Mouse (Mus musculus) mouse trophoblast stem cell (cell line): ENCODE results near the gene Agap2.

ENCODE experiments used
- in situ Hi-C, 2 experiments: fragments of 300-500 bp; cut with MseI, MboI; formaldehyde crosslinking; loops; 2 replicates in 1 of 2; 3 replicates in 1 of 2; pipeline ENCODE4 v1.15.1; 2025

Agap2 gene

DNA sequence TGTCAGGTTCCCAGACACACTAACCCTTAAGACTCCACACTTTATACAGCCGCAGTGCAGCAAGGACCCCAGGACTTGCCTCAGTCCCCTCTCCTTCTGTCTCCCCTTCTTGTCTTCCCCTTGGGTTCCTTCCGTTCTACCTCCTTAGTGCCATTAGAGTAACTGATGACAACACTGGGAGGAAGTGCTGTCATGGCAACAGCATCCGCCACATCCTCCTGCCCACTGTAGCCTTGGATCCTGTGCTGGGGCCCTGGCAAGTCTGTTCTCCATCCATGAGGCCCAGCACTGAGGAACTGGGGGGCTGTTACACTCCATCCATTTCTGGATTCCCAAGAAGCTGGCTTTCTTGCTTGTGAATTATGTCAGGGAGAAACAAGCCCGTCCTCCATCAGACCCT is 998 bp downstream of the Agap2 start:
- in situ Hi-C loops, result no loop called here

DNA sequence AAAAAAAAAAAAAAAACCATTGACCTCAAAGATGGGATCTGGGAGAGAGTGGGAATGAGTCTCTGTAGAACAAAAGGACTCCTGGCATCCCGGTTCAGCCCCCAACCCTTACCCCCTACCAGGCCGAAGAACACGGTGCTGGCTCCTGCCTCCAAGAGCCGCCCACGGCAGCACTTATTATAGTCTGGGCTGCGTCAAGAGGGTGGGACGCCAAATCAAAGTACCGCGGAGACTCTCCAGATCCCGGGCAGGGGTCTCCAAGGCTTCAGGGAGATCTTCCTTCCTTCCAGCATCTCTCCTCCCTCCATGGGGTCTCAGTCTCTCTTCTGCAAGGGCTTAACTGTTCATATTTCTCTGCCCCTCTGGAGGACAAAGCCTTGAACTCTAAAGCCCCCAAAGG is 2.4 kb downstream of the Agap2 start:
- in situ Hi-C loops, result no loop called here

GRCm38 (mm10) chr10:127078001-127078676 is 3.1 kb downstream of the Agap2 start:
- in situ Hi-C loops, result no loop called here

GRCm38 (mm10) chr10:127078677-127079575 is 3.8 kb downstream of the Agap2 start:
- in situ Hi-C loops, result no loop called here

DNA sequence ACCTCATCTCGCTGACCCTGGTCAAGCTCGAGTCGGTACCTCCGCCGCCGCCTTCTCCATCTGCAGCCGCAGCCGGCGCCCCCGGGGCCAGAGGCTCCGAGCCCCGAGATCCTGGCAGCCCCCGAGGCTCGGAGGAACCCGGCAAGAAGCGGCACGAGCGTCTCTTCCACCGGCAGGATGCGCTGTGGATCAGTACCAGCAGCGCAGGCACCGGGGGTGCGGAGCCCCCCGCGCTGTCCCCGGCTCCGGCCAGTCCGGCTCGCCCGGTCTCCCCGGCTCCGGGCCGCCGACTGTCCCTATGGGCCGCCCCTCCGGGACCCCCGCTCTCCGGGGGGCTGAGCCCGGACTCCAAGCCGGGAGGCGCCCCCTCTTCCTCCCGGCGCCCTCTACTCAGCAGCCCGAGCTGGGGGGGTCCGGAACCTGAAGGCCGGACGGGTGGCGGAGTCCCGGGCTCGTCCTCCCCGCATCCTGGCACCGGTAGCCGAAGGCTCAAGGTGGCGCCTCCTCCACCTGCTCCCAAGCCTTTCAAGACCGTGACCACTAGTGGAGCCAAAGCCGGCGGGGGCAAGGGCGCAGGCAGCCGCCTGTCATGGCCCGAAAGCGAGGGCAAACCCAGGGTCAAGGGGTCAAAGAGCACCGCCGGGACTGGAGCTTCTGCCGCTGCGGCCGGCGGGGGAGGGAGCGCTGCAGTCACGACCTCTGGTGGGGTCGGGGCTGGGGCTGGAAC is 4.7 kb downstream of the Agap2 start:
- in situ Hi-C loops, result no loop called here

- in situ Hi-C loops, result no loop called here
Observed at GRCm38 (mm10) chr10:127080901-127081780, 6.1 kb downstream of the Agap2 start.

DNA sequence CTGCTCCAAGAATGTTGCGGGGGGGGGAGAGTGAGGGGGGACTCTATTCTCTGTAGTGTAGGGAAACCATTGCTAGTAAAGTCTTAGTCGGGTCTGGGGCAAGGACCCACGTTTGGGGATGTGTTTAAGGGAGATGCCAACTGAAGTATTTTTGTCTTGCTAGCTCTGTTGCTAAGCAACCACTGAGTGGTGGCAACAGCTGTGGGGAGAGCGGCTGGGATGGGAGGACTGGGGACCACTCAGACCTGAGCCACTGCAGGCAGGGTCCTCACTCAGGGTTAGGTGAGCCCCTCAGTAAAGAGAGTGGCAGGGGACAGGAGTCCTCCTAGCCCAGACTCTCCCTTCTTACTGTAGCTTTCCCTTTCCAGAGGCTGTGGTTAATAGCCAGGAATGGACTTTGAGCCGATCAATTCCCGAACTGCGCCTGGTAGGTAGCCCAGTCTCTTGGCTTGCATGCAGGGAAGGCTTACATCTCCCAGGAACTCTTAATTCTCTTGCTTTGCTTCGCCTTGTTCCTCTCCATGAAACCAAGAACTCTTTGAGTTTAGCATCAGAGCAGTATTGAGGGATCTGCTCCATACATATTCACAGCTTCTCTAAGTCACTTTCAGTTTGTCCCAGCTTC is 7.0 kb downstream of the Agap2 start:
- in situ Hi-C loops, result no loop called here

DNA sequence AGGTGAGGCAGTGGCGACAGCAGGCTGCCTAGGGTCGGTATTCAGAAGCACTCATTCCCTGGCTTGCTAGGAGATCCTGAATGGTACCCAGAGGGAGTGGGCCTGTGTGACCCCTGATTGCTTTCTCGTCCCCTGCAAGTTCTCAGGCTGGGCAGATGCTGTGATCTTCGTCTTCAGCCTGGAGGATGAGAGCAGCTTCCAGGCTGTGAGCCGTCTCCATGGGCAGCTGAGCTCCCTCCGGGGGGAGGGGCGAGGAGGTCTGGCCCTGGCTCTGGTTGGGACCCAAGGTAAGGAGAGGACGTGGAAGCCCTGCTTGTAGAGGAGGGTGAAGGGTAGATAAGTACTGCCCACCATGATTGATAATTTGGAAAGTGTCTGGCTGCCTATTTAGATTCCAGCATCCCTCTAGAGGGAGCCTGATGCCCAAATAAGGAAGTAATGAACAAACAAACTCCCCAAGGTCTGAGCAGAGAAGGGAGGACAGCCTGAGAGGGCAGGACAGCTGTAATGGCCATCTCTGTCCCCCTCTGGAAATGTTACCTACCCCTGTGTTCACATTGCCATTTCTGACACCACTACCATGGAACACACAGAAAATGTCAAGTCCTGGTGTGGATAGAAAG is 8.3 kb downstream of the Agap2 start:
- in situ Hi-C loops, result no loop called here

GRCm38 (mm10) chr10:127083915-127084306 is 8.8 kb downstream of the Agap2 start:
- in situ Hi-C loops, result no loop called here

DNA sequence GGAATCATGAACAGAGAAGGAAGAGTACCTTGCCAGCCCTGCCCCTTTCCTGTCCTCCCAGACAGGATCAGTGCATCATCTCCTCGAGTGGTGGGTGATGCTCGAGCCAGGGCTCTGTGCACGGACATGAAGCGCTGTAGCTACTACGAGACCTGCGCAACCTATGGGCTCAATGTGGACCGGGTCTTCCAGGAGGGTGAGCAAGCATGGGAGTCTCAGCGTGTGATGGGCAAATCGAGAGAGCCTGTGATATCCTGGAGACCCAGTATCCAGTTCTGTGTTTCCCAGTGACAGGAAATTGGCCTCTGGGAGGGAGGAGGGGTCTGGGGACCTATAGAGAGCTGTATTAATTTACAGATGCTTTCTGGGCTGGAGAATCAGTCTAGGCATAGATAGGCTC is 10.0 kb downstream of the Agap2 start:
- in situ Hi-C loops, result no loop called here

DNA sequence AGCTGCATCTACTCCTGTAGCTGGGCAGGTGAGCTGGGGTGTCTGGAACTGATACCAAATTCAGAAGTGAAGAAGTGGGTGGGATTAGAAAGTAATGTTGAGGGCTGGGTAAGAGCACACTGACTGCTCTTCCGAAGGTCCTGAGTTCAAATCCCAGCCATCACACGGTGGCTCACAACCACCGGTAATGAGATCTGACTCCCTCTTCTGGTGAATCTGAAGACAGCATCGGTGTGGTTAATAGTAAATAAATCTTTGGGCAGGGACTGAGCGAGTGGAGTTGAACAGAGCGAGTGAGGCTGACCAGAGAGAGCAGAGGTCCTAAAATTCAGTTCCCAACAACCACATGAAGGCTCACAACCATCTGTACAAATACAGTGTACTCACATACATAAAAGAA is 10.5 kb downstream of the Agap2 start:
- in situ Hi-C loops, result no loop called here

DNA sequence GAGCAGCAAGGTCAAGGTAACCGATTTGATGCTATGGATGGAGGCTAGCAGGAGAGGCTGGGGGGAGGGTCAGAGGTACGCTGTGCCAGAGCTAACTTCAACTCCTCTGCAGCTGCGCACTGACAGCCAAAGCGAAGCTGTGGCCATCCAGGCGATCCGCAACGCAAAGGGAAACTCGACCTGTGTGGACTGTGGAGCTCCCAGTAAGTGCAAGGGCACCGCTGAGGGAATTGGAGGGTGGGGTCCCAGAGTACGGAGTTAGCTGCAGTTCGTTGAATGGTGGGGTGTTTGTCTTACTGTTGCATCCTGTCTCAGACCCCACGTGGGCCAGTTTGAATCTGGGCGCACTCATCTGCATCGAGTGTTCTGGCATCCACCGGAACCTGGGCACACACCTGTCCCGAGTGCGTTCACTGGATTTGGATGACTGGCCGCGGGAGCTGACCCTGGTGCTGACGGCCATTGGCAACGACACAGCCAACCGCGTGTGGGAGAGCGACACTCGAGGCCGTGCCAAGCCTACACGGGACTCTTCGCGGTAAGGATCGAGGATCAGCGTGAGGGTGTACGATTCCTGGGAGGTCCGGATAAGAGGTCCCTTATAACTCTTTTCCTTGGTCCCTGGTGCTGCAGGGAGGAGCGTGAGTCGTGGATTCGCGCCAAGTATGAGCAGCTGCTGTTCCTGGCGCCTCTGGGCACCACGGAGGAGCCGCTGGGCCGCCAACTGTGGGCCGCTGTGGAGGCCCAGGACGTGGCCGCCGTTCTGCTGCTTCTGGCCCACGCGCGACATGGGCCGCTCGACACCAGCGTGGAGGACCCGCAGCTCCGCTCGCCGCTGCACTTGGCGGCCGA is 15.7 kb downstream of the Agap2 start:
- in situ Hi-C loops, result no loop called here

- in situ Hi-C loops, result no loop called here
Observed at GRCm38 (mm10) chr10:127091507-127092396, 16.7 kb downstream of the Agap2 start.

- in situ Hi-C loops, result no loop called here
Observed at GRCm38 (mm10) chr10:127092742-127093141, 17.7 kb downstream of the Agap2 start.

GRCm38 (mm10) chr10:127094382-127094802 is 19.3 kb downstream of the Agap2 start:
- in situ Hi-C loops, result no loop called here

- in situ Hi-C loops, result no loop called here
Observed at GRCm38 (mm10) chr10:127098514-127098913, 23.4 kb downstream of the Agap2 start.

- in situ Hi-C loops, result no loop called here
Observed at GRCm38 (mm10) chr10:127099191-127099590, 24.1 kb downstream of the Agap2 start.

DNA sequence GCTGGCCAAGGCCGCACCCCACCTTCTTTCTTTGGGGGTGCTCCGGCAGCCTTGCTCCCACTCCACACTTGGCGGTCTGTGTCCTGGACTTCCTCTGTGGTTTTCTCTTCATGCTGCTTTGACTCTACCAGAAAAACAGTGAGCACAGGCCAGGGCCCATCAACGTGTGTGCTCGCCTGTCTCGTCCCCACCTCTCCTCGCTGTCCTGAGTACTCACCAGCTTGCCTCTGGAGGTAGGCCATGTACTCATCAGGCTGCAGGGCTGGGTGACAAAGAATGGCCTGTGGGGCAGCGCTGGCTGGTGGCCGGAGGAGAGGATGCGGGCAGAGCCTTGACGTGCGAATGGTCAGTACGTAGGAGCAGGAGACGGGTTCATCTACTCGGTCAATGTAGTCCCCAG is 24.8 kb downstream of the Agap2 start:
- in situ Hi-C loops, result no loop called here
